Mouse (Mus musculus) lung, adult 2 months (tissue): ENCODE results near the gene Tpgs1.

Source experiments
- CTCF ChIP-seq: fragments of 200-500 bp; IDR thresholded peaks from 2 replicates; pipeline ENCODE4 v1.5.1; 2011; ENCODE audit warnings: mild to moderate bottlenecking, low read length, control low read depth; ENCODE audit not compliant: insufficient read depth
- POLR2A ChIP-seq: fragments of 200-500 bp; IDR thresholded peaks from 2 replicates; pipeline ENCODE4 v1.6.1; 2011; ENCODE audit warnings: low read depth, mild to moderate bottlenecking, control low read depth, low read length, borderline replicate concordance; ENCODE audit errors: extremely low read depth

DNA sequence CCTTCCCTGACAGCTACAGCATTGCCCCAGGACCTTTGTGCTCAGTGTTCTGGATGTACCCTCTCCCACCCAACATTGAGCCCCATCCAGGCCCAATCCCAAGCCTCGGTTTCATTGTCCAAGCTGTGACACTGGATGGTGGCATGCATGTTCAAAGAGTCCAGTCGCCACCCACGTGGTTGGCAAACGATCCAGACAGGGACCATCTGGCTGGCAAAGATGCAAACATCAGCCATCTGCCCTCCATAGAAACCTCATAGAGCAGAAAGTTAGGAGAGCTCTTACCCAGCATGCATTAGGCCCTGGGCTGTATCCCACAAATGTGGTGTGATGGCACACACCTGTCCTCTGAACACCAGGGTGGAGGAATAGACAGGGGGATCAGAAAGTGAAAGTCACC lies 37.7 kb upstream of the Tpgs1 start:
- no peak for TF ChIP-seq POLR2A
- no peak for TF ChIP-seq CTCF
